Mouse (Mus musculus): ENCODE measurements at regions not wholly inside any gene's neighbourhood (a gene's known extent, or its start where the extent isn't known, plus 50 kb on each side); places are given as distances from the start of the nearest gene placed in this dataset.

GRCm38 (mm10) chr6:51663178-51663577 is 139.5 kb downstream of the Snx10 start:
- Histone ChIP-seq H3K27ac (ENCODE audit: control insufficient read depth, insufficient read depth, low read length) (no peak overlapping the region), H3K36me3 (ENCODE audit: control insufficient read depth, insufficient read depth, low read length) (no peaks in the 10 kb centered on the region), H3K27me3 (ENCODE audit: control insufficient read depth, insufficient read depth, low read length) (no peaks in the 10 kb centered on the region), H3K4me1 (replicated peaks; ENCODE audit: control insufficient read depth, insufficient read depth, low read length) (no peaks in the 10 kb centered on the region), H3K4me3 (ENCODE audit: control insufficient read depth, insufficient read depth, low read length) (no peak overlapping the region)
- no peak for TF ChIP-seq POLR2A (IDR thresholded peaks at IDR 0.05; ENCODE audit: control insufficient read depth, extremely low read depth, insufficient read depth, low read length, poor library complexity)
- no peak for TF ChIP-seq CTCF (IDR thresholded peaks at IDR 0.05; ENCODE audit: borderline replicate concordance, control insufficient read depth, extremely low read depth, insufficient read depth, low read length, poor library complexity)
- 89% methylated on average over 3 of the region's 3 CpGs for WGBS
- DNase-seq: no peak

GRCm38 (mm10) chr6:51664049-51664448 is 140.3 kb downstream of the Snx10 start:
- Histone ChIP-seq H3K27me3 (ENCODE audit: control insufficient read depth, insufficient read depth, low read length) (no peaks in the 10 kb centered on the region), H3K4me1 (replicated peaks; ENCODE audit: control insufficient read depth, insufficient read depth, low read length) (no peaks in the 10 kb centered on the region), H3K27ac (ENCODE audit: control insufficient read depth, insufficient read depth, low read length) (no peak overlapping the region), H3K4me3 (ENCODE audit: control insufficient read depth, insufficient read depth, low read length) (no peak overlapping the region), H3K36me3 (ENCODE audit: control insufficient read depth, insufficient read depth, low read length) (no peaks in the 10 kb centered on the region)
- no peak for TF ChIP-seq POLR2A (IDR thresholded peaks at IDR 0.05; ENCODE audit: control insufficient read depth, extremely low read depth, insufficient read depth, low read length, poor library complexity)
- DNase-seq: no peak
- WGBS: 97% methylated on average over 5 of the region's 5 CpGs

- no peak overlapping the region for H3K27ac ChIP-seq (ENCODE audit: control insufficient read depth, insufficient read depth, low read length)
- TF ChIP-seq CTCF (IDR thresholded peaks at IDR 0.05; ENCODE audit: borderline replicate concordance, control insufficient read depth, extremely low read depth, insufficient read depth, low read length, poor library complexity): no peak
- no peak for TF ChIP-seq POLR2A (IDR thresholded peaks at IDR 0.05; ENCODE audit: control insufficient read depth, extremely low read depth, insufficient read depth, low read length, poor library complexity)
- 94% methylated on average over 3 of the region's 3 CpGs for WGBS
- H3K36me3 ChIP-seq (ENCODE audit: control insufficient read depth, insufficient read depth, low read length): no peaks in the 10 kb centered on the region
- H3K4me1 ChIP-seq (replicated peaks; ENCODE audit: control insufficient read depth, insufficient read depth, low read length): no peaks in the 10 kb centered on the region
- no peaks in the 10 kb centered on the region for H3K27me3 ChIP-seq (ENCODE audit: control insufficient read depth, insufficient read depth, low read length)
- no peak overlapping the region for H3K4me3 ChIP-seq (ENCODE audit: control insufficient read depth, insufficient read depth, low read length)
- no peak for DNase-seq
Measured at GRCm38 (mm10) chr6:51667022-51667421, 143.3 kb downstream of the Snx10 start.

- Histone ChIP-seq H3K4me1 (replicated peaks; ENCODE audit: control insufficient read depth, insufficient read depth, low read length) (no peaks in the 10 kb centered on the region), H3K27me3 (ENCODE audit: control insufficient read depth, insufficient read depth, low read length) (no peaks in the 10 kb centered on the region), H3K36me3 (ENCODE audit: control insufficient read depth, insufficient read depth, low read length) (no peaks in the 10 kb centered on the region), H3K27ac (ENCODE audit: control insufficient read depth, insufficient read depth, low read length) (no peak overlapping the region), H3K4me3 (ENCODE audit: control insufficient read depth, insufficient read depth, low read length) (no peak overlapping the region)
- 97% methylated on average over 13 of the region's 13 CpGs for WGBS
- no peak for TF ChIP-seq POLR2A (IDR thresholded peaks at IDR 0.05; ENCODE audit: control insufficient read depth, extremely low read depth, insufficient read depth, low read length, poor library complexity)
- no peak for TF ChIP-seq CTCF (IDR thresholded peaks at IDR 0.05; ENCODE audit: borderline replicate concordance, control insufficient read depth, extremely low read depth, insufficient read depth, low read length, poor library complexity)
- no peak for DNase-seq
Measured at GRCm38 (mm10) chr6:51675342-51675945, 151.7 kb downstream of the Snx10 start.

DNA sequence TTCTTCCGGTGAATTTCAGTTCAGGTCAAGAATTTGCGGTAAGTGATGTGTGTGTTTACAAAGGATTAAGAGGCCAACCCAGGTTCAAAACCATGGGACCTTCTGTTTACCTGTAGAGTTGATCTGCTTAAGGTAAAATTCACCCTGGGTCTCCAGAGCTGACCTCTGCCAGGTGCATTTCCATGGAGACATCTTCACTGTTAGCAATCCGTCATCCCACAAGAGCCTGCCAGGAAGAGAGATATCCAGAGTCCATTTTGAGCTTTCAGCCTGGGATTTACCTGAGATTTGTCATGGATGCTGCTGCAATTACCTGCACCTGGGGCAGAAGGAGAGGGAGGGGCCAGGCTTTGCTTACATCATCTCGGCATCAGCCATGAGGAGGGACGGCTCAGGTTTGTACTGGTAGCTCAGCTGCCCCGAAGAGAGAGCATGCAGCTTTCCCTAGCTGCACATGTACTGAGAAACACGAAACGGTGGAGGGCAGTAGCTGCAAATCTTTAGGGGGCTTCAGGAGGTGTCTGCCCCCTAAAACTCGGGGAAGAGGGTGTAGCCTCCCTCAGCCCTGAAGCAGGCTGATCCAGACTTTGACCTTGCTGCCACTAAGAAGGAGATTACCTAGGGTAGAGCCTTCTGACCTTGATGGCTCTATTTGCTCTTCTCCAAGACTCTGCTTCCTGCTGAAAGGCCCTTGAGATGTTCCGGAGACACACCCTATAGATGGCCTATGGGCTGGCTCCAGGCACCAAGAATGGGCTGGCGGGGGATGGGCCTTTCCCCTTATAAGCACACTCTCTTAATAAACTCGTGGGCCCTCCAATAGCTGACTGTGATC is 153.7 kb downstream of the Snx10 start:
- Histone ChIP-seq H3K27me3 (ENCODE audit: control insufficient read depth, insufficient read depth, low read length) (no peaks in the 10 kb centered on the region), H3K27ac (ENCODE audit: control insufficient read depth, insufficient read depth, low read length) (no peak overlapping the region), H3K4me3 (ENCODE audit: control insufficient read depth, insufficient read depth, low read length) (no peak overlapping the region), H3K36me3 (ENCODE audit: control insufficient read depth, insufficient read depth, low read length) (no peaks in the 10 kb centered on the region), H3K4me1 (replicated peaks; ENCODE audit: control insufficient read depth, insufficient read depth, low read length) (no peaks in the 10 kb centered on the region)
- WGBS: 92% methylated on average over 12 of the region's 12 CpGs
- TF ChIP-seq CTCF (IDR thresholded peaks at IDR 0.05; ENCODE audit: borderline replicate concordance, control insufficient read depth, extremely low read depth, insufficient read depth, low read length, poor library complexity) (no peak), POLR2A (IDR thresholded peaks at IDR 0.05; ENCODE audit: control insufficient read depth, extremely low read depth, insufficient read depth, low read length, poor library complexity) (no peak)
- DNase-seq: no peak

DNA sequence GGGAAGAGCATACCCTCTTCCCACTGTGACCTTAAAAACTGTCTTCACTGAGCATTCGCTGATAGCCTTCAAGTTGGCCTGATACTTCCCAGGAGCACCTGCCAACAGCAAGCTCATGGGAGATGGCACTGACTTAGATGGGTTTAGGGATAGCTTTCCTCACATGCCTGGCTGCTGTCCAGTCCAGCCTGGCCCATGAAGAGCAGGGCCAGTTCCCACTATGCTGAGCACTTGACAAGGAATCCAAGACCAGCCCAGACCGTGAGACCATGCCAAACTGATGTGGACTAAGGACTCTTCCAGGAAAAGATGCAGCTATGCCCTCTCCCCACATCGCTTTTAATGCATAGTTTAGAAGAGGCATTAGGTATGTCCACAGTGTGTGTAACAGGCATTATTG is 155.0 kb downstream of the Snx10 start:
- no peak overlapping the region for H3K4me3 ChIP-seq (ENCODE audit: control insufficient read depth, insufficient read depth, low read length)
- H3K27ac ChIP-seq (ENCODE audit: control insufficient read depth, insufficient read depth, low read length): no peak overlapping the region
- WGBS: 94% methylated on average over 3 of the region's 3 CpGs
- no peaks in the 10 kb centered on the region for H3K36me3 ChIP-seq (ENCODE audit: control insufficient read depth, insufficient read depth, low read length)
- no peaks in the 10 kb centered on the region for H3K4me1 ChIP-seq (replicated peaks; ENCODE audit: control insufficient read depth, insufficient read depth, low read length)
- no peak for TF ChIP-seq CTCF (IDR thresholded peaks at IDR 0.05; ENCODE audit: borderline replicate concordance, control insufficient read depth, extremely low read depth, insufficient read depth, low read length, poor library complexity)
- no peak for TF ChIP-seq POLR2A (IDR thresholded peaks at IDR 0.05; ENCODE audit: control insufficient read depth, extremely low read depth, insufficient read depth, low read length, poor library complexity)
- no peak for DNase-seq
- no peaks in the 10 kb centered on the region for H3K27me3 ChIP-seq (ENCODE audit: control insufficient read depth, insufficient read depth, low read length)

Data from thymus, adult 2 months (tissue).